In the genomic region with DNA sequence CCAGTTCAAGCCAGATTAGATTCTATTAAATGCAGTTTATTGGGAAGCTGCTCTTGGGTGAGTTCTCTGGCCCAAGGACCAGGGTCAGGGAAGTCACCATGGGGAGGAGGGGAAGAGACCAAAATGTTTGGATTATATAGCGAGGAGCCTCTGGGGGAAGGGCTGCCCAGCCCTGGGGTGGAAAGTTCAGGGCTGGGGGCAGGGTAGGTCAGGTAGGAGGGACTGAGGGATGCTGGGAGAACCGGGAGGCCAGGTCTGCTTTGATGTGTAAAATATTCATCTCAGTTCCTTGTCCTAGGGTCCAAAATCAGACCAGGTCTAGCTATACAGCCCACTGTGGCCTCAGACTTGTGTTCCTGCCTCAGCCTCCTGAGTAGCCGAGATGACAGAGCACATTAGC, we compare ENCODE assay signal across 18 mouse cellular contexts. TPM values are rescaled to one million over a fixed set of nuclear protein-coding genes. Genes with fewer than 3 reads are reported as not detected.
A peak's percentile ranks its signal among the peaks of the same experiment; 100 is the strongest.
DNase-seq lines count a peak whose midpoint lies in the region; ATAC-seq and TF ChIP-seq lines count a peak whose summit lies in the region.
"Had no signal": no experiment of that assay in that cellular context is flagged by ENCODE, and none has a peak within 500 bp of the region (broad histone marks: within the 10 kb centered on the region; RNA-seq: fewer than 3 reads in every experiment).

No protein-coding gene starts in this region.

- no peaks in the 10 kb centered on the region for H3K36me3 ChIP-seq in kidney, embryonic 15.5 days
- no peaks in the 10 kb centered on the region for H3K36me3 ChIP-seq in intestine, embryonic 15.5 days
- no peaks in the 10 kb centered on the region for H3K36me3 ChIP-seq in liver, embryonic 14.5 days (replicated peaks; ENCODE audit: control insufficient read depth, insufficient read depth, low read depth)
- H3K36me3 ChIP-seq in stomach, postnatal 0 days (ENCODE audit: control insufficient read depth, insufficient read depth, low read length), result no peaks in the 10 kb centered on the region
- H3K36me3 ChIP-seq in midbrain, embryonic 10.5 days, result no peaks in the 10 kb centered on the region
- H3K36me3 ChIP-seq: forebrain, embryonic 10.5 days had no signal

- no peak overlapping the region for H3K4me3 ChIP-seq in kidney, embryonic 15.5 days (replicated peaks)
- no peak overlapping the region for H3K4me3 ChIP-seq in intestine, embryonic 15.5 days (replicated peaks)
- no peak overlapping the region for H3K4me3 ChIP-seq in liver, embryonic 14.5 days (ENCODE audit: insufficient read depth in 1 of 2, low read depth in 2 of 2, low read length in 2 of 2)
- H3K4me3 ChIP-seq in stomach, postnatal 0 days (ENCODE audit: low read depth, low read length), result no peak overlapping the region
- no peak overlapping the region for H3K4me3 ChIP-seq in midbrain, embryonic 10.5 days
- H3K4me3 ChIP-seq: forebrain, embryonic 10.5 days had no signal

- no peak for DNase-seq in kidney, postnatal 14 days
- DNase-seq in liver, embryonic 14.5 days (ENCODE audit: low read depth in 3 of 3, low spot score in 3 of 3), result no peak
- peak; percentile 29 for DNase-seq in stomach, postnatal 0 days (ENCODE audit: low spot score)
- no peak for DNase-seq in B cell, adult 2 months
- no peak for DNase-seq in midbrain, embryonic 10.5 days (ENCODE audit: low spot score)
- no peak for DNase-seq in ovary, postnatal 36 days (ENCODE audit: low spot score)
- DNase-seq: cerebellum, adult 8-10 months; heart, adult 11 months; heart, postnatal 36 days; layer of hippocampus, adult 9-11 months; lung, embryonic 14.5 days; lung, postnatal 36 days; retina, postnatal 1 day; thymus, postnatal 36 days had no signal

- H3K27ac ChIP-seq in kidney, embryonic 15.5 days, result peak overlapping the region; percentile 67
- H3K27ac ChIP-seq in intestine, embryonic 15.5 days, result peak overlapping the region; percentile 37; the same call in 1 of the 2 replicates
- H3K27ac ChIP-seq in liver, embryonic 14.5 days, result no peak overlapping the region
- no peak overlapping the region for H3K27ac ChIP-seq in stomach, postnatal 0 days (replicated peaks)
- no peak overlapping the region for H3K27ac ChIP-seq in midbrain, embryonic 10.5 days (replicated peaks)
- H3K27ac ChIP-seq: forebrain, embryonic 10.5 days had no signal

- TF ChIP-seq CTCF in liver, embryonic 14.5 days (IDR thresholded peaks at IDR 0.05; ENCODE audit: low read depth), result no peak
- no peak for TF ChIP-seq CTCF in stomach, postnatal 0 days (IDR thresholded peaks at IDR 0.05; ENCODE audit: low read depth)

- no peak overlapping the region for H3K4me2 ChIP-seq in kidney, embryonic 15.5 days
- no peak overlapping the region for H3K4me2 ChIP-seq in intestine, embryonic 15.5 days (replicated peaks)
- H3K4me2 ChIP-seq in liver, embryonic 14.5 days (ENCODE audit: low read depth), result no peak overlapping the region
- H3K4me2 ChIP-seq in stomach, postnatal 0 days (replicated peaks; ENCODE audit: low read depth), result no peak overlapping the region
- H3K4me2 ChIP-seq: lung, embryonic 14.5 days had no signal

- no peaks in the 10 kb centered on the region for H3K27me3 ChIP-seq in kidney, embryonic 15.5 days
- H3K27me3 ChIP-seq in intestine, embryonic 15.5 days (replicated peaks), result no peaks in the 10 kb centered on the region
- H3K27me3 ChIP-seq in liver, embryonic 14.5 days (ENCODE audit: control insufficient read depth, insufficient read depth, low read length), result no peaks in the 10 kb centered on the region
- no peaks in the 10 kb centered on the region for H3K27me3 ChIP-seq in stomach, postnatal 0 days (ENCODE audit: control insufficient read depth, insufficient read depth, low read length)
- no peaks in the 10 kb centered on the region for H3K27me3 ChIP-seq in midbrain, embryonic 10.5 days (ENCODE audit: low read depth, poor library complexity, severe bottlenecking)

- H3K9me3 ChIP-seq in kidney, embryonic 15.5 days (replicated peaks), result no peaks in the 10 kb centered on the region
- H3K9me3 ChIP-seq in intestine, embryonic 15.5 days, result no peaks in the 10 kb centered on the region
- no peaks in the 10 kb centered on the region for H3K9me3 ChIP-seq in liver, embryonic 14.5 days (ENCODE audit: control insufficient read depth, low read length)
- H3K9me3 ChIP-seq in stomach, postnatal 0 days (ENCODE audit: control insufficient read depth, low read length), result no peaks in the 10 kb centered on the region
- no peaks in the 10 kb centered on the region for H3K9me3 ChIP-seq in midbrain, embryonic 10.5 days (replicated peaks)
- H3K9me3 ChIP-seq: forebrain, embryonic 10.5 days had no signal

- no peak overlapping the region for H3K9ac ChIP-seq in kidney, embryonic 15.5 days
- H3K9ac ChIP-seq in intestine, embryonic 15.5 days, result no peak overlapping the region
- H3K9ac ChIP-seq in liver, embryonic 14.5 days (replicated peaks), result no peak overlapping the region
- no peak overlapping the region for H3K9ac ChIP-seq in stomach, postnatal 0 days (ENCODE audit: low read length)
- H3K9ac ChIP-seq: lung, embryonic 14.5 days had no signal

- WGBS in kidney, embryonic 15.5 days, result 45% methylated on average over 3 of the region's 3 CpGs
- 36% methylated on average over 3 of the region's 3 CpGs for WGBS in intestine, embryonic 15.5 days
- 42% methylated on average over 3 of the region's 3 CpGs for WGBS in liver, embryonic 14.5 days (ENCODE audit: insufficient replicate concordance)
- 44% methylated on average over 3 of the region's 3 CpGs for WGBS in stomach, postnatal 0 days
- 68% methylated on average over 3 of the region's 3 CpGs for WGBS in midbrain, embryonic 10.5 days

- TF ChIP-seq EP300 in liver, embryonic 14.5 days (IDR thresholded peaks at IDR 0.05; ENCODE audit: low read depth), result no peak
- no peak for TF ChIP-seq EP300 in stomach, postnatal 0 days (optimal IDR thresholded peaks at IDR 0.05)

- peak; percentile 79 for ATAC-seq in kidney, embryonic 15.5 days (replicated peaks; ENCODE audit: low FRiP score)
- ATAC-seq in intestine, embryonic 15.5 days, result peak; percentile 70
- peak; percentile 48; the same call in 1 of the 2 replicates for ATAC-seq in liver, embryonic 14.5 days (ENCODE audit: insufficient read depth)
- ATAC-seq in stomach, postnatal 0 days (ENCODE audit: low FRiP score, low TSS enrichment), result peak; percentile 69
- ATAC-seq: hindbrain, embryonic 16.5 days had no signal

- peaks cover 6% of the 10 kb centered on the region for H3K4me1 ChIP-seq in kidney, embryonic 15.5 days
- H3K4me1 ChIP-seq in intestine, embryonic 15.5 days (replicated peaks), result no peaks in the 10 kb centered on the region
- H3K4me1 ChIP-seq in liver, embryonic 14.5 days (replicated peaks; ENCODE audit: control insufficient read depth in 2 of 2, insufficient read depth in 2 of 2, low read length in 1 of 2), result peaks cover 0 to 12% of the 10 kb centered on the region in 2 experiments; a peak in 2 of 4 replicates
- H3K4me1 ChIP-seq in stomach, postnatal 0 days (replicated peaks; ENCODE audit: control insufficient read depth, insufficient read depth), result no peaks in the 10 kb centered on the region
- 0 out of 2 replicates have a peak, but pooled peaks cover 3% of the 10 kb centered on the region for H3K4me1 ChIP-seq in midbrain, embryonic 10.5 days
- H3K4me1 ChIP-seq: forebrain, embryonic 10.5 days had no signal

RNA-seq across cellular contexts. Expression of gene Bend3, which starts 15.4 kb away (rescaled TPM):
- polyA plus RNA-seq in kidney, embryonic 15.5 days (2015; fragmentation: Nextera tagmentation; extraction: Ambion mirVana), result 6.6 and 7.4 TPM in 2 replicates
- 3.0 and 3.1 TPM in 2 replicates for polyA plus RNA-seq in intestine, embryonic 15.5 days (2015; fragmentation: Nextera tagmentation; extraction: Ambion mirVana)
- 2.0 and 2.1 TPM in 2 replicates for polyA plus RNA-seq in liver, embryonic 14.5 days (2012; rRNA removed)
- polyA plus RNA-seq in liver, embryonic 14.5 days (2014; fragmentation: Nextera tagmentation; extraction: Ambion mirVana), result 1.2 and 1.3 TPM in 2 replicates
- polyA plus RNA-seq in stomach, postnatal 0 days (2015; fragmentation: Nextera tagmentation; extraction: Ambion mirVana), result 0.61 and 0.97 TPM in 2 replicates
- polyA plus RNA-seq in midbrain, embryonic 10.5 days (2016; fragmentation: Nextera tagmentation; extraction: Ambion mirVana), result 7.5 and 7.7 TPM in 2 replicates

Comparison
In these comparisons a context has a peak if more than half of its experiments do, and no peak if none do; other contexts are left out.
1. H3K27ac ChIP-seq: peak in kidney, embryonic 15.5 days (single experiment) and intestine, embryonic 15.5 days (single experiment); none in liver, embryonic 14.5 days (single experiment), stomach, postnatal 0 days (single experiment) and midbrain, embryonic 10.5 days (single experiment).
2. Peak in every context shown above with its lines, with median percentiles within 50 percentile points of each other: ATAC-seq.